ENCODE assay signal across 14 mouse cellular contexts in genomic region chr4:10804735-10805134, GRCm38 (mm10).
A peak's percentile ranks its signal among the peaks of the same experiment; 100 is the strongest.
DNase-seq lines count a peak whose midpoint lies in the region; ATAC-seq and TF ChIP-seq lines count a peak whose summit lies in the region.
"Had no signal": no experiment of that assay in that cellular context is flagged by ENCODE, and none has a peak within 500 bp of the region (broad histone marks: within the 10 kb centered on the region; RNA-seq: fewer than 3 reads in every experiment).

No protein-coding gene starts in this region.

- H3K4me2 ChIP-seq in forebrain, embryonic 14.5 days (ENCODE audit: low read length), result no peak overlapping the region
- H3K4me2 ChIP-seq in forebrain, embryonic 13.5 days, result no peak overlapping the region
- H3K4me2 ChIP-seq: embryonic facial prominence, embryonic 12.5 days; midbrain, embryonic 12.5 days had no signal

- H3K36me3 ChIP-seq in forebrain, embryonic 14.5 days (ENCODE audit: control insufficient read depth, insufficient read depth, low read length), result no peaks in the 10 kb centered on the region
- no peaks in the 10 kb centered on the region for H3K36me3 ChIP-seq in forebrain, embryonic 13.5 days (ENCODE audit: poor library complexity, severe bottlenecking)
- no peaks in the 10 kb centered on the region for H3K36me3 ChIP-seq in ES-E14 (ENCODE audit: control insufficient read depth, insufficient read depth, low read length, poor library complexity, severe bottlenecking)
- H3K36me3 ChIP-seq: embryonic facial prominence, embryonic 12.5 days; midbrain, embryonic 12.5 days had no signal

- H3K9me3 ChIP-seq in forebrain, embryonic 14.5 days (replicated peaks; ENCODE audit: control insufficient read depth, low read length), result no peaks in the 10 kb centered on the region
- no peaks in the 10 kb centered on the region for H3K9me3 ChIP-seq in forebrain, embryonic 13.5 days (replicated peaks)
- H3K9me3 ChIP-seq in ES-E14 (ENCODE audit: control insufficient read depth, insufficient read depth, low read depth, low read length), result no peaks in the 10 kb centered on the region
- H3K9me3 ChIP-seq: embryonic facial prominence, embryonic 12.5 days; midbrain, embryonic 12.5 days had no signal

- peak; percentile 6 for DNase-seq in forebrain, embryonic 14.5 days (ENCODE audit: low spot score)
- DNase-seq in lung, postnatal 25 days (ENCODE audit: low spot score), result peak; percentile 21
- DNase-seq in lung, postnatal 14 days, result no peak
- DNase-seq in ES-E14 (ENCODE audit: low read depth, low spot score), result peak; percentile 7
- peak; percentile 11 for DNase-seq in induced T-regulatory cell, adult 2 months (ENCODE audit: low read depth)
- no peak for DNase-seq in right cerebral cortex, postnatal 4 days
- no peak for DNase-seq in natural killer cell, adult 2 months (ENCODE audit: low spot score in 2 of 2)
- DNase-seq: adrenal gland, adult 8-10 months; heart, postnatal 36 days; kidney, adult 18-20 months; kidney, postnatal 4 days had no signal

- no peak overlapping the region for H3K4me3 ChIP-seq in forebrain, embryonic 14.5 days (ENCODE audit: low read depth, low read length)
- no peak overlapping the region for H3K4me3 ChIP-seq in forebrain, embryonic 13.5 days
- no peak overlapping the region for H3K4me3 ChIP-seq in ES-E14 (ENCODE audit: insufficient read depth in 1 of 2, low read depth in 1 of 2, low read length in 2 of 2, poor library complexity in 1 of 2, severe bottlenecking in 1 of 2)
- H3K4me3 ChIP-seq: embryonic facial prominence, embryonic 12.5 days; midbrain, embryonic 12.5 days had no signal

- 32% methylated on average over 1 of the region's 1 CpGs for WGBS in forebrain, embryonic 14.5 days
- 26% methylated on average over 1 of the region's 1 CpGs for WGBS in forebrain, embryonic 13.5 days

- H3K9ac ChIP-seq in forebrain, embryonic 14.5 days (ENCODE audit: low read length), result no peak overlapping the region
- H3K9ac ChIP-seq in forebrain, embryonic 13.5 days, result no peak overlapping the region
- no peak overlapping the region for H3K9ac ChIP-seq in ES-E14 (ENCODE audit: insufficient read depth, low read depth, low read length, poor library complexity, severe bottlenecking)
- H3K9ac ChIP-seq: embryonic facial prominence, embryonic 12.5 days; midbrain, embryonic 12.5 days had no signal

- no peaks in the 10 kb centered on the region for H3K4me1 ChIP-seq in forebrain, embryonic 14.5 days (ENCODE audit: control insufficient read depth, insufficient read depth, low read length)
- no peaks in the 10 kb centered on the region for H3K4me1 ChIP-seq in forebrain, embryonic 13.5 days
- H3K4me1 ChIP-seq in ES-E14 (ENCODE audit: control insufficient read depth in 2 of 2, insufficient read depth in 2 of 2, low read length in 2 of 2, poor library complexity in 1 of 2), result no peaks in the 10 kb centered on the region
- H3K4me1 ChIP-seq: embryonic facial prominence, embryonic 12.5 days; midbrain, embryonic 12.5 days had no signal

- no peak for ATAC-seq in forebrain, embryonic 14.5 days
- ATAC-seq in forebrain, embryonic 13.5 days, result no peak

- in situ Hi-C loops in ES-E14 (cut with MboI; ENCODE audit: low sequenced_read_pairs in 2 of 2, unreplicated experiment in 2 of 2), result no loop called here

- no peak overlapping the region for H3K27ac ChIP-seq in forebrain, embryonic 14.5 days (ENCODE audit: low read depth, low read length)
- H3K27ac ChIP-seq in forebrain, embryonic 13.5 days, result no peak overlapping the region
- H3K27ac ChIP-seq in ES-E14 (ENCODE audit: insufficient read depth, low read depth, low read length, poor library complexity, severe bottlenecking), result no peak overlapping the region
- H3K27ac ChIP-seq: embryonic facial prominence, embryonic 12.5 days; midbrain, embryonic 12.5 days had no signal

- H3K27me3 ChIP-seq in forebrain, embryonic 14.5 days (replicated peaks; ENCODE audit: control insufficient read depth, insufficient read depth, low read length), result no peaks in the 10 kb centered on the region
- no peaks in the 10 kb centered on the region for H3K27me3 ChIP-seq in forebrain, embryonic 13.5 days
- H3K27me3 ChIP-seq: embryonic facial prominence, embryonic 12.5 days; midbrain, embryonic 12.5 days had no signal

TF ChIP-seq in ES-E14, 5 proteins besides CTCF, POLR2A, EP300 and RAD21:
- TF ChIP-seq MAFK (IDR thresholded peaks at IDR 0.05; ENCODE audit: insufficient read depth, low read depth, low read length) (0 out of 2 replicates have a peak, but pooled peaks have one; percentile 5), HCFC1 (IDR thresholded peaks at IDR 0.05; ENCODE audit: borderline replicate concordance, insufficient read depth, low read length) (no peak), ZNF384 (IDR thresholded peaks at IDR 0.05; ENCODE audit: low read depth, low read length) (0 out of 2 replicates have a peak, but pooled peaks have one; percentile 38), CHD2 (IDR thresholded peaks at IDR 0.05; ENCODE audit: low read depth, low read length) (no peak)

Comparison
In these comparisons a context has a peak if more than half of its experiments do, and no peak if none do; other contexts are left out.
1. DNase-seq: peak in forebrain, embryonic 14.5 days (single experiment), lung, postnatal 25 days (single experiment), ES-E14 (single experiment) and induced T-regulatory cell, adult 2 months (single experiment); none in lung, postnatal 14 days (single experiment), right cerebral cortex, postnatal 4 days (single experiment) and natural killer cell, adult 2 months (0 of 2).